Mouse (Mus musculus) lung, postnatal 25 days (tissue): Measurements from ENCODE around the gene Gm20388.
A peak's percentile ranks its signal among the peaks of the same experiment; 100 is the strongest.

ENCODE experiments used
- DNase-seq: peaks from one replicate; pipeline ENCODE4 v3.0.0; 2022; ENCODE audit warnings: low spot score

Gm20388 gene

GRCm38 (mm10) chr8:121685419-121685818 is 1774.8 kb downstream of the Gm20388 start:
- peak; percentile 72 for DNase-seq

GRCm38 (mm10) chr8:121687455-121688161 is 1777.0 kb downstream of the Gm20388 start:
- no peak for DNase-seq

- no peak for DNase-seq
Observed at GRCm38 (mm10) chr8:121688496-121688895, 1777.9 kb downstream of the Gm20388 start.

- DNase-seq, result peak; percentile 27
Observed at GRCm38 (mm10) chr8:121694453-121694852, 1783.8 kb downstream of the Gm20388 start.

- DNase-seq, result peak; percentile 80
Observed at GRCm38 (mm10) chr8:121695585-121696184, 1785.0 kb downstream of the Gm20388 start.

GRCm38 (mm10) chr8:121697735-121698614 is 1787.3 kb downstream of the Gm20388 start:
- DNase-seq, result no peak

DNA sequence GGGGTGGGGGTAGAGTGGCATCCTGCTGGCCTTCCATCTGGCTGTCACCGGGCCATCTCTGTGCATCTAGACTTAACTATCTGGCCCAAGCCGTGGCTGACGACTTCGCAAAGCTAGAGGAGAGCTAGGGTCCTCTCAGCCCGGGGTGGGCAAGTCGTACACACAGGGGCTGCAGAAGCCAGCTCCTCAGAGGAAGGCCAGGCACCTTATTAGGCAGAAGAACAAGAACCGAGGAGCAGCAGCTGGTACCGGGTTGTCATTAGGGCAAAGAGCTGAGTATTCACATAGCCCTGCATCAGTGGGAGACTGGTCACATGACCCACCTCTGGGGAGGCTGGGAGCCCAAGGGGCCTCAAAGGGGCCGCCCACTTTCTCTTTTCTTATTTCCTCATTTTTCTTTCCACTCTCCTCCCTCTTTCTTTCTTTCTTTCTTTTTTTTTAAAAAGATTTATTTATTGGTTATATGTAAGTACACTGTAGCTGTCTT is 1788.0 kb downstream of the Gm20388 start:
- no peak for DNase-seq

DNA sequence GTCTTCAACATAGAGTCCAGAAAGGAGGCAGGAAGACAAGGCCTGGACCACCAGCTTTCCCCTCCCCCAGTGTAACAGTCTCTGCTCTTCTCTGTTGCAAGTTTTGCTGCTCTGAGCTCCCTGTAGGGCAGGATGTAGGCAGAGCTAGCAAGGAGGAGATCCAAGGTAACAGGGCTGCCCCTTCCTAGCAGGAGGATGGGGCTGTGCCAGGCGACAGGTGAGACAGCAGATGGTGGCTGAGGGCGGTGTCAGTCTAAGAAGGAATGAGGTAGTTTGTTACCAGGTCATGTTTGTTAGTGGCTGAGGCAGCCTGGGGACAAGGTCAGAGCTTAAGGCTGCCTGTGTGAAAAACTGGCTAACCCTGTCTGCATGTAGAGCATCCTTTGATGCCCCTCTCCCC is 1789.3 kb downstream of the Gm20388 start:
- DNase-seq, result no peak

GRCm38 (mm10) chr8:121705174-121705573 is 1794.5 kb downstream of the Gm20388 start:
- no peak for DNase-seq

GRCm38 (mm10) chr8:121706956-121707355 is 1796.3 kb downstream of the Gm20388 start:
- no peak for DNase-seq

- no peak for DNase-seq
Observed at GRCm38 (mm10) chr8:121708406-121708805, 1797.8 kb downstream of the Gm20388 start.

GRCm38 (mm10) chr8:121717502-121717901 is 1806.9 kb downstream of the Gm20388 start:
- no peak for DNase-seq

- DNase-seq, result peak; percentile 75
Observed at GRCm38 (mm10) chr8:121717982-121718425, 1807.4 kb downstream of the Gm20388 start.

DNA sequence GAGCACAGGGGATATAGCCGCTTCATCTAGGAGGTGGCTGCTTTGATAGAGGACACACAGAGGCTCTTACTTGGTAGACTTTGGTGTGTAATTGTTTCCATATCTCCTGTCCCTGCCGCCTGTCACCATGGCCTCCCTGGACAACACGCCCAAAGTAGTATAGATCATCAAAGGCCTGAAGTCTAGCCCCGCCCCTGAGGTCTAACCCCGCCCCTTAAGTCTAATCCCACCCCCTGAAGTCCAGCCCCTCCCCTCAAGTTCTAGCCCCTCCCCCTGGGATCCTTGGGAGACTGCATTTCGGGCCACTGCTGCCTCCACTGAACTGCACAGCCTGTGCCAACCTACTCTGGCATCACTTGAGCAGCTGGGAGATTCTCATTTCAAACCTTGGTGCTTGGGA is 1808.3 kb downstream of the Gm20388 start:
- no peak for DNase-seq

GRCm38 (mm10) chr8:121721072-121721471 is 1810.4 kb downstream of the Gm20388 start:
- no peak for DNase-seq

DNA sequence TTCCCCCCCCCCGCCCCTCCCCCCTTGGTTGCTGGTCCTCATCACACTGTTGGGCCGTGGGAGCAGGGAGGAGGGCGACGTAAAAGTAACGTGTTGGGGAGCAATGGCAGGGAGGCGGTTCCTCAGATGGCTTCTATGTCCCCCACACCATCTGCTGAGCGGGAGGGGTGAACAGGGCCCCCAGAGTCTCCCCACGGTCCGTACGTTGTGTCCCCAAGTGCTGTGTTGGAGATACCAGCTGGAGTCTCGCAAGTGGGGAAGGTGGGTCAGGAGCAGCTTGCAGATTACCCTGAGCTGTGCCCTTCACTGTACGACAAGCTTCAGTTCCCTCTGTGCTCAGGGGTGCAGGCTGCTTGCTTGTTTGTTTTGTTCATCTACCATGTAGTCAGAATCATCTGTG is 1813.2 kb downstream of the Gm20388 start:
- no peak for DNase-seq

- no peak for DNase-seq
Observed at GRCm38 (mm10) chr8:121727164-121727563, 1816.5 kb downstream of the Gm20388 start.

- no peak for DNase-seq
Observed at GRCm38 (mm10) chr8:121729323-121729722, 1818.7 kb downstream of the Gm20388 start, which contains the start of gene Jph3. TSS of gene Jph3 (plus strand) at chr8:121729623.

- DNase-seq, result no peak
Observed at GRCm38 (mm10) chr8:121729754-121730153, 1819.1 kb downstream of the Gm20388 start.

GRCm38 (mm10) chr8:121730170-121730569 is 1819.5 kb downstream of the Gm20388 start:
- no peak for DNase-seq

DNA sequence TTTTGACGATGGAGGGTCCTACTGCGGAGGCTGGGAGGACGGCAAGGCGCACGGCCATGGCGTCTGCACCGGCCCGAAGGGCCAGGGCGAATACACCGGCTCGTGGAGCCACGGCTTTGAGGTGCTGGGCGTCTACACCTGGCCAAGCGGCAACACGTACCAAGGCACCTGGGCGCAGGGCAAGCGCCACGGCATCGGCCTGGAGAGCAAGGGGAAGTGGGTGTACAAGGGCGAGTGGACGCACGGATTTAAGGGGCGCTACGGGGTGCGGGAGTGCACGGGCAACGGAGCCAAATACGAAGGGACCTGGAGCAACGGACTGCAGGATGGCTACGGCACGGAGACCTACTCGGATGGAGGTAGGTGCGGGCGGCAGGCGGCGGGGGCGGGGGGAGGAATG is 1820.0 kb downstream of the Gm20388 start:
- DNase-seq, result no peak

- no peak for DNase-seq
Observed at GRCm38 (mm10) chr8:121731060-121731459, 1820.4 kb downstream of the Gm20388 start.
